Mouse (Mus musculus) layer of hippocampus, postnatal 14 days (tissue): ENCODE data around the gene Clcn2. TPM values are rescaled to one million over a fixed set of nuclear protein-coding genes. Genes with fewer than 3 reads are reported as not detected.

Experiments
- DNase-seq, 2 experiments: peaks; one replicate each; pipeline ENCODE4 v3.0.0; 2021 to 2022; ENCODE audit warnings: low spot score in 2 of 2, mixed read lengths in 1 of 2
- total RNA-seq, 2 experiments: library from RNA; stranded (reverse); gene quantifications; 2 replicates each; pipeline ENCODE4 v1.2.3; 2021

Gene Clcn2
- total RNA-seq, 2 experiments from 2014 or later: 49.9 to 60.4 TPM

GRCm38 (mm10) chr16:20702522-20702893, 15.0 kb downstream of the Clcn2 start:
- DNase-seq: peak; percentile 69 to 76

GRCm38 (mm10) chr16:20701729-20702521, 15.6 kb downstream of the Clcn2 start:
- peak in 1 of 2 experiments; percentile 8 for DNase-seq

- peak; percentile 15 to 17 for DNase-seq
Measured at GRCm38 (mm10) chr16:20701316-20701715, 16.2 kb downstream of the Clcn2 start.

GRCm38 (mm10) chr16:20700036-20700435, 17.5 kb downstream of the Clcn2 start:
- peak; percentile 11 to 37 for DNase-seq

GRCm38 (mm10) chr16:20699266-20699665, 18.3 kb downstream of the Clcn2 start:
- DNase-seq: no peak

- DNase-seq: peak; percentile 97 to 99
Measured at GRCm38 (mm10) chr16:20695622-20696323, 21.8 kb downstream of the Clcn2 start.

GRCm38 (mm10) chr16:20694781-20695180, 22.8 kb downstream of the Clcn2 start:
- peak; percentile 67 to 89 for DNase-seq

GRCm38 (mm10) chr16:20693111-20693701, 24.3 kb downstream of the Clcn2 start, which contains the start of gene Fam131a:
TSS of gene Fam131a (plus strand) at chr16:20693241.
- peak; percentile 91 to 97 for DNase-seq

GRCm38 (mm10) chr16:20692241-20692965, 25.1 kb downstream of the Clcn2 start:
- DNase-seq: peak; percentile 18 to 31

- no peak for DNase-seq
Measured at GRCm38 (mm10) chr16:20691617-20692016, 25.9 kb downstream of the Clcn2 start.

GRCm38 (mm10) chr16:20690774-20691173, 26.8 kb downstream of the Clcn2 start:
- no peak for DNase-seq

GRCm38 (mm10) chr16:20677974-20678675, 39.4 kb downstream of the Clcn2 start:
- DNase-seq: peak; percentile 51 to 57

GRCm38 (mm10) chr16:20677380-20677779, 40.2 kb downstream of the Clcn2 start:
- no peak for DNase-seq

GRCm38 (mm10) chr16:20676702-20677101, 40.8 kb downstream of the Clcn2 start:
- DNase-seq: no peak

GRCm38 (mm10) chr16:20675213-20675612, 42.3 kb downstream of the Clcn2 start:
- DNase-seq: no peak

- no peak for DNase-seq
Measured at GRCm38 (mm10) chr16:20673706-20674303, 43.7 kb downstream of the Clcn2 start.

- peak; percentile 40 to 45 for DNase-seq
Measured at GRCm38 (mm10) chr16:20672965-20673705, 44.4 kb downstream of the Clcn2 start.

- DNase-seq: peak; percentile 94 to 97
Measured at GRCm38 (mm10) chr16:20672500-20672902, 45.0 kb downstream of the Clcn2 start.

GRCm38 (mm10) chr16:20671886-20672285, 45.7 kb downstream of the Clcn2 start:
- no peak for DNase-seq
